Mouse (Mus musculus): ENCODE measurements around the gene Ing3. TPM values are rescaled to one million over a fixed set of nuclear protein-coding genes. Genes with fewer than 3 reads are reported as not detected.

Ing3 gene
- total and polyA plus RNA-seq, 3 experiments: 12.5 to 27.0 (median 15.2) TPM

DNA sequence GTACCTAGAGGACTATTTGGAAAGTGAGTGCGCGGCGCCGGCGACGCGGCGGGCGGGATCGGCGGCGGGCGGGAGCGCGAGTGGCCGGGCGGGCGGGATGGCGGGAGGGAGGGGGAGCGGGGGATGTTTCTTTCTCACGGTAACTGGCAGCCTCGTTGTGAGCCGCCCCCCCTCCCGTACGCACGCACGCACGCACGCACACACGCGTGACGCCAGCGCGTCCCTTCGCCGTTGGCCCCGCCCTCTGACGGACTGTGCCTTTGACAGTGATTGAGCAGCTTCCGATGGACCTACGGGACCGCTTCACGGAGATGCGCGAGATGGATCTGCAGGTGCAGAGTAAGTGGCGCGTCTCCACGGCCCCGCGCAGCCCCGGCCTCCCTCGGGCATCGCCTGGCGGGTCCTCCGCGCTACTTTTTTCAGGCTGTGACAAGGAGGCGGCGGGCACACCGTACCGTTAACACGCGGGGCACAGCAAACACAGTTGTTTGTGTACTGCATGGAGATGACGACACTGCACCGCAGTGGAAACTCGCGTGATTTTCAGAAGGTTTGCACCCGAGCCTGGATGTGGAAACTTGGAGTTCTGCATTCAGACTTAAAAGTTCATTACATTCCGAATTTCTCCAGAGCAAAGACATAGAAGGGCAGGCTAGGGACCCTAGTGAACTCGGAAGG, 539 bp downstream of the Ing3 start:
- Histone ChIP-seq H3K4me1 (ENCODE audit: insufficient read depth, low read depth, low read length) (peaks cover 14% of the 10 kb centered on the region), H3K4me3 (ENCODE audit: low read depth, low read length) (peak overlapping the region; percentile 90), H3K27me3 (ENCODE audit: insufficient read depth, low read length) (no peaks in the 10 kb centered on the region), H3K36me3 (replicated peaks) (peaks cover 28% of the 10 kb centered on the region), H3K9me3 (replicated peaks) (no peaks in the 10 kb centered on the region)
- ATAC-seq (ENCODE audit: extremely low read depth, insufficient number of reproducible peaks, low FRiP score, poor library complexity, severe bottlenecking): peak; percentile 77
- no peak for TF ChIP-seq GATA1 (IDR thresholded peaks at IDR 0.05; ENCODE audit: borderline replicate concordance, low read length)
- TF ChIP-seq CTCF (IDR thresholded peaks at IDR 0.05; ENCODE audit: low read depth, low read length): no peak
- no peak for TF ChIP-seq TAL1 (conservative IDR thresholded peaks at IDR 0.05; ENCODE audit: low read depth, low read length)
- TF ChIP-seq GATA2 (IDR thresholded peaks at IDR 0.05; ENCODE audit: borderline replicate concordance, low read depth, low read length): no peak
- no peak for TF ChIP-seq POLR2AphosphoS5 (IDR thresholded peaks at IDR 0.05; ENCODE audit: insufficient replicate concordance, low read depth, low read length)
- peak; percentile 57 for DNase-seq (ENCODE audit: low spot score)

DNA sequence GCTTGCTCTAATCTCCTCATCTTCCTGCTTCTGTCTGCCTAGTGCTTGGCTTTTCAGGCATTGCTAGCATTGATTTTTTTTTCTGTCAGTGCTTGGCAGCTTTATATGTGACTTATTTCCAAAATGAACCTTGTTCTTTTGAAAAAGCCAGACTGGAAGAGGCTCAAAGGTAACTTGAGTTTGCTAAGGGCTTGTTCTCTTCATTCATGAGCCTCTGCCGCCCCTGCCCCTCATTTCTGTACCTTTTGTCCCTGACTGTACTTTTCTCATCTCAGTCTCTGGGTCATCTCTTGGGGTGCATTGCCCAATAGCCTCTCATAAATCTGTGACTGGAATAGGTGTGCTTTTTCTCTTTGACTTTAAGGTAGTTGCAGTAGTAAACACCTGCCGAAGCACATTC, 1.3 kb downstream of the Ing3 start:
- H3K4me3 ChIP-seq (ENCODE audit: low read depth, low read length): peak overlapping the region; percentile 90; the same call in 1 of the 2 replicates
- no peaks in the 10 kb centered on the region for H3K27me3 ChIP-seq (ENCODE audit: insufficient read depth, low read length)
- H3K9me3 ChIP-seq (replicated peaks): no peaks in the 10 kb centered on the region
- H3K36me3 ChIP-seq (replicated peaks): peaks cover 36% of the 10 kb centered on the region
- TF ChIP-seq GATA2 (IDR thresholded peaks at IDR 0.05; ENCODE audit: borderline replicate concordance, low read depth, low read length): no peak
- TF ChIP-seq GATA1 (IDR thresholded peaks at IDR 0.05; ENCODE audit: borderline replicate concordance, low read length): no peak
- TF ChIP-seq TAL1 (conservative IDR thresholded peaks at IDR 0.05; ENCODE audit: low read depth, low read length): no peak
- no peak for TF ChIP-seq CTCF (IDR thresholded peaks at IDR 0.05; ENCODE audit: low read depth, low read length)
- TF ChIP-seq POLR2AphosphoS5 (IDR thresholded peaks at IDR 0.05; ENCODE audit: insufficient replicate concordance, low read depth, low read length): no peak
- H3K4me1 ChIP-seq (ENCODE audit: insufficient read depth, low read depth, low read length): peaks cover 14% of the 10 kb centered on the region
- no peak for DNase-seq (ENCODE audit: low spot score)
- ATAC-seq (ENCODE audit: extremely low read depth, insufficient number of reproducible peaks, low FRiP score, poor library complexity, severe bottlenecking): no peak

DNA sequence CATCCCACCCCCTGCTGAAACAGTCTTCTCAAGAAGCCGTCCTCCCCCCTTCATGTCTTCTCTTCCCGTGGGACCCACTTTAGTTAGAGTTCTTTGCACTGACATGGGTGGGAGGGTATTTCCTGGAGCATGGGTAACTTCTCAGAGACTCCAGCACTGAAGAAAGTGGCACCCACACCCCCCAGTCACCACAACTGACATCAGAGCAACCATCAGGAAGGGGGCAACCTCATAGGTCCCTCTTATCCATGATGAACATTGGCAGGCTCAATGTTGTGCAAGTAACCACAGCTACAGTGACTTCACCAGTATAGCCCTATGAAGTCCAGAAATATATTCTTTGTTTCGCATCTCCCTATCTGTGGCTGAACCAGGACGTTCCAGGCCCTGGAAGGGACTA, 6.1 kb downstream of the Ing3 start:
- TF ChIP-seq POLR2AphosphoS5 (IDR thresholded peaks at IDR 0.05; ENCODE audit: insufficient replicate concordance, low read depth, low read length): no peak
- no peak for TF ChIP-seq GATA1 (IDR thresholded peaks at IDR 0.05; ENCODE audit: borderline replicate concordance, low read length)
- TF ChIP-seq CTCF (IDR thresholded peaks at IDR 0.05; ENCODE audit: low read depth, low read length): no peak
- no peak for TF ChIP-seq GATA2 (IDR thresholded peaks at IDR 0.05; ENCODE audit: borderline replicate concordance, low read depth, low read length)
- TF ChIP-seq TAL1 (conservative IDR thresholded peaks at IDR 0.05; ENCODE audit: low read depth, low read length): no peak
- Histone ChIP-seq H3K4me1 (ENCODE audit: insufficient read depth, low read depth, low read length) (peaks cover 13% of the 10 kb centered on the region), H3K4me3 (ENCODE audit: low read depth, low read length) (no peak overlapping the region), H3K36me3 (replicated peaks) (peaks cover 70% of the 10 kb centered on the region), H3K9me3 (replicated peaks) (no peaks in the 10 kb centered on the region), H3K27me3 (ENCODE audit: insufficient read depth, low read length) (no peaks in the 10 kb centered on the region)
- DNase-seq (ENCODE audit: low spot score) (no peak), ATAC-seq (ENCODE audit: extremely low read depth, insufficient number of reproducible peaks, low FRiP score, poor library complexity, severe bottlenecking) (no peak)

DNA sequence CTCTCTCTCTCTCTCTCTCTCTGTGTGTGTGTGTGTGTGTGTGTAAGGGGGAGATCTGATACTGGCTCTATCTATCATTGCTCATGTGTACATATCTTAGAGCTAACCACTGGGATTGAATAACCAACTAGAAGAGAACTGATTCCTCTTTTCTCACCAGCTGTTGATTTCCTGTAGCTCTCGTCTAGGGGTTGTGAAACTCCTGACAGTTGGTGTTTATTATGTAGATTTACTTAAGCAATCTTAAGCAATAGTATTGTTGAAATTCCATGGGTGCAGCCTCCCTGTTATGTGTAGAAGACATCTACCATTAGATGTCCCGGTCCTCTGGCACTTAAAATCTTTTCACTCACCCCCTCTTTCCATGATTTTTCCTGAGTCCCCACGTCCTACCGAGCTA, 9.6 kb downstream of the Ing3 start:
- peaks cover 8% of the 10 kb centered on the region; the same call in 1 of the 2 replicates for H3K4me1 ChIP-seq (ENCODE audit: insufficient read depth, low read depth, low read length)

DNA sequence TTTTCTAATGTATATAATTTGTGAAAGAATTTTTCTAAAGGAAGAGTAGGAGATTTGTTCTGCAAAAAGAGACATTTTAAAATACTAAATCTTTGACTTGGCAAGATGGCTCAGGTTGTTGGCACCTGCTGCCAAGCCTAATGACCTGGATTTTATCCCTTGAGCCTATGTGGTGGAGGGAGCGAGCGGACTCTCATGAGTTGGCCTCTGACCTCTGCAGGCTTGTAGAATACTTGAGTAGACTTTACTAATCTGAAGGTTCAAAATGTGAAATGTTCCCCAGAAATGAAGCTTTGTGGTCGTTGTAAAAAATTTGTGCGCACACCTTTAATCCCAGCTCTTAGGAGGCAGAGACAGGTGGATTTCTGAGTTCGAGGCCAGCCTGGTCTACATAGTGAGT, 10.5 kb downstream of the Ing3 start:
- DNase-seq (ENCODE audit: low spot score) (no peak), ATAC-seq (ENCODE audit: extremely low read depth, insufficient number of reproducible peaks, low FRiP score, poor library complexity, severe bottlenecking) (no peak)
- Histone ChIP-seq H3K27me3 (ENCODE audit: insufficient read depth, low read length) (no peaks in the 10 kb centered on the region), H3K4me3 (ENCODE audit: low read depth, low read length) (no peak overlapping the region), H3K4me1 (ENCODE audit: insufficient read depth, low read depth, low read length) (peaks cover 7% of the 10 kb centered on the region; the same call in 1 of the 2 replicates), H3K9me3 (replicated peaks) (no peaks in the 10 kb centered on the region), H3K36me3 (replicated peaks) (peaks cover 60% of the 10 kb centered on the region)
- TF ChIP-seq POLR2AphosphoS5 (IDR thresholded peaks at IDR 0.05; ENCODE audit: insufficient replicate concordance, low read depth, low read length) (no peak), GATA1 (IDR thresholded peaks at IDR 0.05; ENCODE audit: borderline replicate concordance, low read length) (no peak), CTCF (IDR thresholded peaks at IDR 0.05; ENCODE audit: low read depth, low read length) (no peak), TAL1 (conservative IDR thresholded peaks at IDR 0.05; ENCODE audit: low read depth, low read length) (no peak), GATA2 (IDR thresholded peaks at IDR 0.05; ENCODE audit: borderline replicate concordance, low read depth, low read length) (no peak)

More for the DNA sequence above, 9.6 kb downstream of the Ing3 start:
- DNase-seq (ENCODE audit: low spot score) (no peak), ATAC-seq (ENCODE audit: extremely low read depth, insufficient number of reproducible peaks, low FRiP score, poor library complexity, severe bottlenecking) (no peak)
- Histone ChIP-seq H3K9me3 (replicated peaks) (no peaks in the 10 kb centered on the region), H3K27me3 (ENCODE audit: insufficient read depth, low read length) (no peaks in the 10 kb centered on the region), H3K4me3 (ENCODE audit: low read depth, low read length) (no peak overlapping the region), H3K36me3 (replicated peaks) (peaks cover 58% of the 10 kb centered on the region)
- TF ChIP-seq CTCF (IDR thresholded peaks at IDR 0.05; ENCODE audit: low read depth, low read length): no peak
- TF ChIP-seq GATA2 (IDR thresholded peaks at IDR 0.05; ENCODE audit: borderline replicate concordance, low read depth, low read length): no peak
- no peak for TF ChIP-seq TAL1 (conservative IDR thresholded peaks at IDR 0.05; ENCODE audit: low read depth, low read length)
- TF ChIP-seq GATA1 (IDR thresholded peaks at IDR 0.05; ENCODE audit: borderline replicate concordance, low read length): no peak
- no peak for TF ChIP-seq POLR2AphosphoS5 (IDR thresholded peaks at IDR 0.05; ENCODE audit: insufficient replicate concordance, low read depth, low read length)

DNA sequence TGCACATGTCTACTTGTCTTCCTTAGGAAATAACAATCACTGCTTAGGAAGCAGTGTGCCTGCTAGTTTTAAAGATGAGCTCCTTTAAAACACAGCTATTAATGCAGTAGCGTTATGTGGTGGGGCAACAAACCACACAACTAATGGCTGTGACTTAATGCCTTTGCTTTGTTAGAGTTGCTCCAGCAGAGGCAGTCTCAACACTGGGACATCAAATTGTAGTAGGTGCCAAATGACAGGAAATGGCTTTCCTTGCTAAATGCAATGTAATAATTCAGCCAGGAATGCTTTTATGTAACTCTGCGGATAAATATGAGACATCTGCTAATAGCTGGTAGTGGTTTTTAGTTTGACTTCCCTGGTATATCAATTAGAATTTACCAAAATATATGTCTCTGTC, 28.2 kb downstream of the Ing3 start:
- no peak for ATAC-seq (ENCODE audit: extremely low read depth, insufficient number of reproducible peaks, low FRiP score, poor library complexity, severe bottlenecking)
- no peak overlapping the region for H3K4me3 ChIP-seq (ENCODE audit: low read depth, low read length)
- no peaks in the 10 kb centered on the region for H3K27me3 ChIP-seq (ENCODE audit: insufficient read depth, low read length)
- H3K4me1 ChIP-seq (ENCODE audit: insufficient read depth, low read depth, low read length): no peaks in the 10 kb centered on the region
- no peak for TF ChIP-seq GATA2 (IDR thresholded peaks at IDR 0.05; ENCODE audit: borderline replicate concordance, low read depth, low read length)
- TF ChIP-seq POLR2AphosphoS5 (IDR thresholded peaks at IDR 0.05; ENCODE audit: insufficient replicate concordance, low read depth, low read length): no peak
- TF ChIP-seq TAL1 (conservative IDR thresholded peaks at IDR 0.05; ENCODE audit: low read depth, low read length): no peak
- TF ChIP-seq CTCF (IDR thresholded peaks at IDR 0.05; ENCODE audit: low read depth, low read length): no peak
- no peak for TF ChIP-seq GATA1 (IDR thresholded peaks at IDR 0.05; ENCODE audit: borderline replicate concordance, low read length)
- H3K9me3 ChIP-seq (replicated peaks): no peaks in the 10 kb centered on the region
- H3K36me3 ChIP-seq (replicated peaks): peaks cover 30% of the 10 kb centered on the region
- DNase-seq (ENCODE audit: low spot score): no peak

All from G1E (cell line).